Mouse (Mus musculus) liver, adult (tissue): ENCODE results near the gene Prl5a1.

Experiments
- GATA4 ChIP-seq: IDR thresholded peaks from 2 replicates; pipeline ENCODE4 v1.6.1; 2014; ENCODE audit warnings: mild to moderate bottlenecking, low read length; ENCODE audit not compliant: insufficient replicate concordance

Gene Prl5a1

DNA sequence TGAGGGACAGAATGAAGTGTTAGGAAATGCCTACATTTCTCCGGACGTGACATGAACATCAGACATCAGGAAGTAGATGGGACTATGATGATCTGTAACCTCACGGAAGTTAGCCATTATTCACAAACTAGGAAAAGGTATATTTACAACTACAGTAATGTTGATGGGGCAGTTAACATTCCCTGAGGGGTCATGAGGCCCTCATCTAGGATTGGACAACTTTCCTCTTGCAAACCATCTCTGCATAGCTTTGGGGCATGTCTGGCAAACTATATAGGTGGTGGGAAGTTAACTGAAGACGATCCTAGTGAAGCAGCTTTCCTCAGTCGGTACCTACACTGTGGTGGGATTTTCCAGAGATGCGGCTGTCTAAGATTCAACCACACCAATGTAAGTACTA lies at the start of gene Prl5a1:
Gene Prl5a1, plus strand, starts transcription at position 301 of the 400 bp plus-strand sequence.
- TF ChIP-seq GATA4, result no peak

DNA sequence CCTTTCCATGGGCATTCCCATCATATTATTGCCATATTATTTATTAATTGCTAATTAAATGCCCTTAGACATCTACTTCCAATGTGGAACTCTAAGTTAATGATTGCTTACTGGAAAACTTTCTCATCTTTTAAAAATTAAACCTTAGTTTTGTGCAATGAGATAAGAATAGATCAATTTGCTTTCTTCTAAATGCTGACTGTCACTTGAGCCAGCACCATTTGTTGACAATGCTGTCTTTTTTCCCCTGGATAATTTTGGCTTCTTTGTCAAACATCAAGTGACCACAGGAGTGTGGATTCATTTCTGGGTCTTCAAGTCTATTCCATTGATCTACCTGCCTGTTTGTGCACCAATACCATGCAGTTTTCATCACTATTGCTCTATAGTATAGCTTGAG lies 46.1 kb upstream of the Prl5a1 start:
- peak; percentile 40; the same call in 1 of the 2 replicates for TF ChIP-seq GATA4

DNA sequence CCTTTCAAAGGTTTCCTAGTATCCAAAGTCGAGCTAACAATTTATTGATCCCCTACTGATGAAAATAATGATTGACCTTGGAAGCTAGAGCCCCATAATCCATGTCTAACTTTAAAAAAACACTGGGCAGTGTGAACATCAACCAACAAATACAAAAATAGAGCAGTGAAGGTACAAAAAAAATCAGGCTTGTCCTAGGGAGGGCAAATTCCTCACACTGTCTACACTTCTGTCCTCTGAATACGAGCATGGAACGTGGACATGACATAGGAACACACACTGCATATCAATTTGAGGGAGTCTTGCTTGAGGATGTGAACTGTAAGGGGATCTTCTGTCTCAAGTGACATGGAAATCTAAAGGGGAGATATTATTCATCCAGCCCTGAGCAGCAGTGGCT lies 33.7 kb upstream of the Prl5a1 start:
- TF ChIP-seq GATA4, result no peak

DNA sequence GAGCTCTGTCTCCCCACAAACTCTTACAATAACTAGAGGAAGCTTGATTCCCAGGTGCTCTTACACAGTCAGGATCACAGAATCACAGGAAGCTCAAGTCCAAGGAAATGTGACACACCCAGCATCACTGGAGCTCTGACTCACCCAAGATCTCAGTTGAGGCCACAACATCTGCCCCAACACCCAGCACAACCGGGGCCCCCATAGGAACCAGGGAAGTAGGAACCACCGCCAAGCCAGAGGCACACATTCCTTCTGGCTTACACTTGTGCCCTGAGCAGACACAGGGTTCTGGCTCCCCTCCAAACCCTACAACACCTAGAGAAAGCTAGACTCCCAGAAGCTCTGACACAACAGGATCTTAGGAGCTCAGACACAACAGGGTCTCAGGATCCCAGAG lies 9.5 kb upstream of the Prl5a1 start:
- no peak for TF ChIP-seq GATA4

DNA sequence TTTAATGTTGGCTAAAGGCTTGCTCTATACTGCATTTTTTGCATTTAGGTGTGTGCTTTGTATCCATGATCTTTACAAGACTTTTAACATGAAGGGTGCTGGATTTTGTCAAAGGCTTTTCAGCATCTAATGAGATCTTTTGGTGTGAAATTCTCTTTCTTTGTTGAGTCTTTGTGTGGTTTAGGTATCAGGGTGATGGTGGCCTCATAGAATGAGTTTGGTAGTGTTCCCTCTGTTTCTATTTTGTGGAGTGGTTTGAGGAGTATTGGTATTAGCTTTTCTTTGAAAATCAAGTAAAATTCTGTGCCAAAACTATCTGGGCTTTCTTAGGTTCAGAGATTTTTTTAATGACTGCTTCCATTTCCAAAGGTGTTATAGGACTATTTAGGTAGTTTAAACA lies 6.5 kb upstream of the Prl5a1 start:
- no peak for TF ChIP-seq GATA4
